ENCODE assay signal across 8 mouse cellular contexts in genomic region chr17:87445917-87446766, GRCm38 (mm10). TPM values are rescaled to one million over a fixed set of nuclear protein-coding genes. Genes with fewer than 3 reads are reported as not detected.
A peak's percentile ranks its signal among the peaks of the same experiment; 100 is the strongest.
DNase-seq lines count a peak whose midpoint lies in the region; ATAC-seq and TF ChIP-seq lines count a peak whose summit lies in the region.

No protein-coding gene starts in this region.

- H3K9me3 ChIP-seq in liver, embryonic 11.5 days (ENCODE audit: control insufficient read depth, low read length): no peaks in the 10 kb centered on the region
- H3K9me3 ChIP-seq in stomach, embryonic 14.5 days (ENCODE audit: control insufficient read depth, low read depth, low read length): no peaks in the 10 kb centered on the region

- TF ChIP-seq POLR2A in kidney, adult 2 months (IDR thresholded peaks at IDR 0.05; ENCODE audit: low read depth, low read length): no peak
- TF ChIP-seq POLR2A in myocyte (IDR thresholded peaks at IDR 0.05; ENCODE audit: insufficient read length, low read depth): peak; percentile 48

- H3ac ChIP-seq in myocyte (ENCODE audit: control insufficient read depth, insufficient read length): peak overlapping the region; percentile 96

- ATAC-seq in activated CD4-positive, CD25-positive, alpha-beta regulatory T cell, adult 4 months: peak; percentile 42
- ATAC-seq in granulocyte monocyte progenitor cell, adult 5-6 weeks (replicated peaks; ENCODE audit: poor library complexity, severe bottlenecking): peak; percentile 18; the same call in 1 of the 2 replicates
- ATAC-seq in liver, embryonic 11.5 days (replicated peaks; ENCODE audit: low FRiP score): peak; percentile 65
- ATAC-seq in stomach, embryonic 14.5 days (ENCODE audit: insufficient number of reproducible peaks, insufficient read depth, low FRiP score, low read depth): peak; percentile 74

- DNase-seq in 3134 (ENCODE audit: extremely low read depth, insufficient read length, low spot score): peak; percentile 78
- DNase-seq in embryo, embryonic 11 days: peak; percentile 89
- peak; percentile 65 for DNase-seq in kidney, adult 2 months
- peak; percentile 74 for DNase-seq in liver, embryonic 11.5 days (ENCODE audit: low spot score)

- peaks cover 20% of the 10 kb centered on the region for H3K4me1 ChIP-seq in kidney, adult 2 months (ENCODE audit: control insufficient read depth, insufficient read depth, low read length)
- peaks cover 30% of the 10 kb centered on the region for H3K4me1 ChIP-seq in liver, embryonic 11.5 days (replicated peaks; ENCODE audit: control insufficient read depth, insufficient read depth, low read length)
- H3K4me1 ChIP-seq in stomach, embryonic 14.5 days (ENCODE audit: control insufficient read depth, insufficient read depth, low read length): peaks cover 16% of the 10 kb centered on the region

- no peaks in the 10 kb centered on the region for H3K27me3 ChIP-seq in kidney, adult 2 months (replicated peaks; ENCODE audit: control insufficient read depth, insufficient read depth, low read length)
- H3K27me3 ChIP-seq in liver, embryonic 11.5 days (replicated peaks; ENCODE audit: control insufficient read depth, insufficient read depth, low read length): no peaks in the 10 kb centered on the region
- H3K27me3 ChIP-seq in myocyte (ENCODE audit: control insufficient read depth, insufficient read depth, insufficient read length): no peaks in the 10 kb centered on the region
- H3K27me3 ChIP-seq in stomach, embryonic 14.5 days (ENCODE audit: control insufficient read depth, insufficient read depth, low read length): no peaks in the 10 kb centered on the region

- H3K79me2 ChIP-seq in myocyte (ENCODE audit: control insufficient read depth, insufficient read depth): peaks cover 49% of the 10 kb centered on the region

- peak overlapping the region; percentile 99 for H3K9ac ChIP-seq in liver, embryonic 11.5 days (ENCODE audit: low read depth, low read length)
- H3K9ac ChIP-seq in stomach, embryonic 14.5 days (replicated peaks; ENCODE audit: low read depth, low read length): peak overlapping the region; percentile 95

- no peaks in the 10 kb centered on the region for H3K36me3 ChIP-seq in kidney, adult 2 months (ENCODE audit: control insufficient read depth, insufficient read depth, low read length)
- peaks cover 2% of the 10 kb centered on the region; the same call in 1 of the 2 replicates for H3K36me3 ChIP-seq in liver, embryonic 11.5 days (ENCODE audit: control insufficient read depth, insufficient read depth, low read length)
- H3K36me3 ChIP-seq in myocyte (ENCODE audit: control insufficient read depth, insufficient read depth): peaks cover 22% of the 10 kb centered on the region
- H3K36me3 ChIP-seq in stomach, embryonic 14.5 days (ENCODE audit: control insufficient read depth, insufficient read depth, low read length): peaks cover 9% of the 10 kb centered on the region; the same call in 1 of the 2 replicates

- TF ChIP-seq CTCF in kidney, adult 2 months (conservative IDR thresholded peaks at IDR 0.05; ENCODE audit: insufficient read depth, insufficient read length, low read depth, low read length): no peak

- peak overlapping the region; percentile 60; the same call in 1 of the 2 replicates for H3K27ac ChIP-seq in kidney, adult 2 months (ENCODE audit: insufficient read depth, low read depth, low read length)
- peak overlapping the region; percentile 98 for H3K27ac ChIP-seq in liver, embryonic 11.5 days (ENCODE audit: low read depth, low read length)
- H3K27ac ChIP-seq in stomach, embryonic 14.5 days (ENCODE audit: low read length): peak overlapping the region; percentile 98

- WGBS in kidney, adult 2 months: 1% methylated on average over 58 of the region's 86 CpGs
- WGBS in liver, embryonic 11.5 days: 1% methylated on average over 68 of the region's 86 CpGs
- WGBS in stomach, embryonic 14.5 days: under 1% methylated on average over 46 of the region's 86 CpGs

- peak overlapping the region; percentile 88 for H3K4me3 ChIP-seq in kidney, adult 2 months (ENCODE audit: insufficient read depth, low read depth, low read length)
- H3K4me3 ChIP-seq in liver, embryonic 11.5 days (ENCODE audit: low read depth, low read length): peak overlapping the region; percentile 97
- H3K4me3 ChIP-seq in myocyte: peak overlapping the region; percentile 72
- peak overlapping the region; percentile 90 for H3K4me3 ChIP-seq in stomach, embryonic 14.5 days (ENCODE audit: low read depth, low read length)

- peak overlapping the region; percentile 87 for H3K4me2 ChIP-seq in liver, embryonic 11.5 days
- H3K4me2 ChIP-seq in myocyte (ENCODE audit: low read depth): peak overlapping the region; percentile 80
- H3K4me2 ChIP-seq in stomach, embryonic 14.5 days (replicated peaks; ENCODE audit: low read depth, low read length): peak overlapping the region; percentile 44

TF ChIP-seq in myocyte, 11 proteins besides CTCF, POLR2A, EP300 and RAD21:
- TF ChIP-seq MYOD1 (IDR thresholded peaks at IDR 0.05; ENCODE audit: control insufficient read depth in 1 of 3, insufficient read length in 2 of 3, low read depth in 2 of 3): peak in 1 of 3 experiments; percentile 67
- peak; percentile 15 for TF ChIP-seq POLR2AphosphoS2 (IDR thresholded peaks at IDR 0.05; ENCODE audit: insufficient read length, low read depth)
- TF ChIP-seq SRF (IDR thresholded peaks at IDR 0.05; ENCODE audit: control insufficient read depth, insufficient read length, low read depth): no peak
- peak in 1 of 3 experiments; percentile 80 for TF ChIP-seq MYOG (IDR thresholded peaks at IDR 0.05; ENCODE audit: control insufficient read depth in 1 of 3, insufficient read depth in 1 of 3, insufficient read length in 2 of 3, low read depth in 2 of 3)

RNA-seq across cellular contexts. Expression of gene Calm2, which starts 0.6 kb away (rescaled TPM):
- 100 to 1,000 TPM; 597 to 644 TPM for polyA plus RNA-seq in activated CD4-positive, CD25-positive, alpha-beta regulatory T cell, adult 4 months (2017; shearing (Covaris generic))
- 410 and 477 TPM in 2 replicates for total RNA-seq in granulocyte monocyte progenitor cell, adult 5-6 weeks (2014; fragmentation: Nextera tagmentation)
- 1,690 and 1,803 TPM in 2 replicates for total RNA-seq in granulocyte monocyte progenitor cell, adult 5-6 weeks (2017)
- polyA plus RNA-seq in kidney, adult 2 months (2012; rRNA removed): 40.5 and 78.8 TPM in 2 replicates
- 744 and 764 TPM in 2 replicates for polyA plus RNA-seq in liver, embryonic 11.5 days (2014; fragmentation: Nextera tagmentation; extraction: Ambion mirVana)
- polyA plus RNA-seq in myocyte (2012; fragmentation: generic; extraction: Trizol): 271 TPM
- polyA plus RNA-seq in stomach, embryonic 14.5 days (2014; fragmentation: Nextera tagmentation; extraction: Ambion mirVana): 951 and 1,023 TPM in 2 replicates

RNA-seq across cellular contexts. Expression of gene Stpg4, which starts 18.6 kb away (rescaled TPM):
- polyA plus RNA-seq in activated CD4-positive, CD25-positive, alpha-beta regulatory T cell, adult 4 months (2017; shearing (Covaris generic)): not detected
- total RNA-seq in granulocyte monocyte progenitor cell, adult 5-6 weeks (2014; fragmentation: Nextera tagmentation): not detected in 2 replicates
- not detected in 2 replicates for total RNA-seq in granulocyte monocyte progenitor cell, adult 5-6 weeks (2017)
- not detected in 2 replicates for polyA plus RNA-seq in kidney, adult 2 months (2012; rRNA removed)
- not detected in 2 replicates for polyA plus RNA-seq in liver, embryonic 11.5 days (2014; fragmentation: Nextera tagmentation; extraction: Ambion mirVana)
- polyA plus RNA-seq in myocyte (2012; fragmentation: generic; extraction: Trizol): not detected
- polyA plus RNA-seq in stomach, embryonic 14.5 days (2014; fragmentation: Nextera tagmentation; extraction: Ambion mirVana): not detected in 2 replicates

Comparison
In these comparisons a context has a peak if more than half of its experiments do, and no peak if none do; other contexts are left out.
1. Peak in every context shown above with its lines: DNase-seq, ATAC-seq, H3K4me3 ChIP-seq and H3K27ac ChIP-seq.
2. ATAC-seq: peak in every context shown above with its lines; median percentile 74 in stomach, embryonic 14.5 days; 65 in liver, embryonic 11.5 days; 42 in activated CD4-positive, CD25-positive, alpha-beta regulatory T cell, adult 4 months; 18 in granulocyte monocyte progenitor cell, adult 5-6 weeks.